Mouse (Mus musculus) MEL (cell line): ENCODE measurements at regions not wholly inside any gene's neighbourhood (a gene's known extent, or its start where the extent isn't known, plus 50 kb on each side); places are given as distances from the start of the nearest gene placed in this dataset.

Source experiments
- CHD2 ChIP-seq: IDR thresholded peaks from 2 replicates; pipeline ENCODE4 v1.6.1; 2011; ENCODE audit warnings: low read length, improper control_type of control experiment
- MYB ChIP-seq: IDR thresholded peaks from 2 replicates; pipeline ENCODE4 v1.6.1; 2011; ENCODE audit warnings: mild to moderate bottlenecking, low read depth, low read length, improper control_type of control experiment
- POLR2A ChIP-seq, 2 experiments: IDR thresholded peaks; 2 replicates each; pipeline ENCODE4 v1.6.1; 2011 to 2012; ENCODE audit warnings: low read length in 2 of 2, mild to moderate bottlenecking in 2 of 2, control low read depth in 1 of 2, improper control_type of control experiment in 1 of 2, low read depth in 1 of 2, moderate library complexity in 1 of 2; ENCODE audit not compliant: control insufficient read depth in 1 of 2, insufficient read depth in 1 of 2, poor library complexity in 1 of 2
- RCOR1 ChIP-seq: IDR thresholded peaks from 2 replicates; pipeline ENCODE4 v1.6.1; 2012; ENCODE audit warnings: low read depth, mild to moderate bottlenecking, inconsistent platforms, low read length, improper control_type of control experiment
- ZC3H11A ChIP-seq: IDR thresholded peaks from 2 replicates; pipeline ENCODE4 v1.6.1; 2012; ENCODE audit warnings: low read depth, mild to moderate bottlenecking, inconsistent platforms, low read length, improper control_type of control experiment

DNA sequence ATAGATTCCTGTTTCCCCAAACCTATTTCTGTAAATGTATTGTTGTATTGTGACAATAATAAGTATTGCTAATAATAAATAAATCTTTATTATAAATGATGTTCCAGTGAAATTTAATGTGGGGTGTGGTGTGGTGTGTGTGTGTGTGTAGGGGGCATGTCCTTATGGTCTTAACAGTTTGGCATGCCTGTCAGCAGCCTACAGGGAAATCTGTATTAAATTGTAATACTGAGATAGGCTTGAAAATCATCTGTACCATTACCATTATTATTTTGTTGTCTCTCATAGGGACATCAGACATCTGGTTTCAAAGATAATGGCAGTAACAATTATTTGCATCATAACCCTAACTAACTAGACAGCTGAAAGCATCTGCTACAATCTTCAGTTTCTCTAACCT lies 1253.0 kb downstream of the Pla2g4a start:
- TF ChIP-seq POLR2A (IDR thresholded peaks at IDR 0.05; ENCODE audit: control insufficient read depth in 1 of 2, insufficient read depth in 1 of 2, low read depth in 1 of 2, low read length in 2 of 2, poor library complexity in 1 of 2) = no peak
- TF ChIP-seq RCOR1 = no peak
- no peak for TF ChIP-seq MYB
- no peak for TF ChIP-seq CHD2
- TF ChIP-seq ZC3H11A = no peak
